Comparison of ENCODE assay signal across 27 mouse cellular contexts in the genomic region with DNA sequence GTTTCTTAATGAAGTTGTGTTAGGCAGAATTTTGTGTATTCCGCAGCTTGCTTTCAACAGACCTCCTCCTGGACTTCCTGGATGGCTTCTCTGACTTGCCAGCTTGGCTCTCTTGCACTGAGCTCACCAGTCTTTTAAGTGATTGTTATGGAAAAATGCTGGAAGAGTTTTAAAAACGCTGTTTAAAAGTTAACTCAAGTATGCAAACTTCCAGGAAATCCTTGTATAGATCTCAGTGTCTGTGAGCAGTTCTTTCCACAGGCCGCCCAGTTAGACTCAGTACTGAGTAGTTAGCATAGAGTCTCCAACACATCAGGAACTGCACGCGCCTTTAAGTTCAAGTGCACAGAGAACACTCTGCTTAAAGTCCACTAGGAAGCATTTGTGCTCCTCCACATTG.
DNase-seq lines count a peak whose midpoint lies in the region; ATAC-seq and TF ChIP-seq lines count a peak whose summit lies in the region.
"Had no signal": no experiment of that assay in that cellular context is flagged by ENCODE, and none has a peak within 500 bp of the region (broad histone marks: within the 10 kb centered on the region; RNA-seq: fewer than 3 reads in every experiment).

No protein-coding gene starts in this region.

- peak; percentile 15 for DNase-seq in kidney, adult 2 months
- DNase-seq in kidney, adult 18-20 months: no peak
- DNase-seq in ES-E14 (ENCODE audit: low read depth, low spot score) (peak; percentile 16), ZHBTc4 (ENCODE audit: low read depth, low spot score) (peak; percentile 65)
- no peak for DNase-seq in forebrain, embryonic 10.5 days (ENCODE audit: extremely low spot score, low spot score)
- DNase-seq: adrenal gland, postnatal 10 days; B cell, adult 2 months; cerebellum, adult 11 months; cerebellum, adult 2 months; cerebellum, adult 9-11 months; cerebellum, postnatal 25 days; gastrocnemius, postnatal 10 days; gastrocnemius, postnatal 36 days had no signal

- in situ Hi-C loops in ES-E14 (cut with MboI; ENCODE audit: low sequenced_read_pairs in 2 of 2, unreplicated experiment in 2 of 2): no loop called here

- no peak for TF ChIP-seq CTCF in kidney, adult 2 months (conservative IDR thresholded peaks at IDR 0.05; ENCODE audit: insufficient read depth, insufficient read length, low read depth, low read length)
- TF ChIP-seq CTCF in ES-Bruce4 (IDR thresholded peaks at IDR 0.05; ENCODE audit: low read depth, low read length): no peak

- no peak overlapping the region for H3K4me3 ChIP-seq in kidney, adult 2 months (ENCODE audit: insufficient read depth, low read depth, low read length)
- no peak overlapping the region for H3K4me3 ChIP-seq in ES-Bruce4 (ENCODE audit: low read depth, low read length)
- H3K4me3 ChIP-seq in ES-E14 (ENCODE audit: insufficient read depth in 1 of 2, low read depth in 1 of 2, low read length in 2 of 2, poor library complexity in 1 of 2, severe bottlenecking in 1 of 2): no peak overlapping the region
- no peak overlapping the region for H3K4me3 ChIP-seq in liver, embryonic 12.5 days
- H3K4me3 ChIP-seq in forebrain, embryonic 10.5 days: no peak overlapping the region
- H3K4me3 ChIP-seq: embryonic facial prominence, embryonic 12.5 days; embryonic facial prominence, embryonic 15.5 days; forebrain, embryonic 12.5 days; forebrain, embryonic 15.5 days; hindbrain, embryonic 10.5 days; hindbrain, embryonic 13.5 days; intestine, embryonic 15.5 days had no signal

- 0 out of 2 replicates have a peak, but pooled peaks cover 2% of the 10 kb centered on the region for H3K4me1 ChIP-seq in kidney, adult 2 months (ENCODE audit: control insufficient read depth, insufficient read depth, low read length)
- H3K4me1 ChIP-seq in ES-Bruce4 (ENCODE audit: control insufficient read depth, insufficient read depth, low read length) (peaks cover 3% of the 10 kb centered on the region), ES-E14 (ENCODE audit: control insufficient read depth in 2 of 2, insufficient read depth in 2 of 2, low read length in 2 of 2, poor library complexity in 1 of 2) (peaks cover 0 to 8% of the 10 kb centered on the region in 2 experiments; a peak in 1 of 4 replicates)
- no peaks in the 10 kb centered on the region for H3K4me1 ChIP-seq in liver, embryonic 12.5 days
- no peaks in the 10 kb centered on the region for H3K4me1 ChIP-seq in forebrain, embryonic 10.5 days
- H3K4me1 ChIP-seq: embryonic facial prominence, embryonic 15.5 days; forebrain, embryonic 12.5 days; forebrain, embryonic 15.5 days; hindbrain, embryonic 10.5 days; hindbrain, embryonic 13.5 days; intestine, embryonic 15.5 days had no signal

- no peaks in the 10 kb centered on the region for H3K9me3 ChIP-seq in ES-Bruce4 (replicated peaks; ENCODE audit: control insufficient read depth, insufficient read depth, low read length, poor library complexity, severe bottlenecking)
- no peaks in the 10 kb centered on the region for H3K9me3 ChIP-seq in ES-E14 (ENCODE audit: control insufficient read depth, insufficient read depth, low read depth, low read length)
- no peaks in the 10 kb centered on the region for H3K9me3 ChIP-seq in liver, embryonic 12.5 days (replicated peaks)
- no peaks in the 10 kb centered on the region for H3K9me3 ChIP-seq in forebrain, embryonic 10.5 days
- H3K9me3 ChIP-seq: embryonic facial prominence, embryonic 12.5 days; embryonic facial prominence, embryonic 15.5 days; forebrain, embryonic 12.5 days; forebrain, embryonic 15.5 days; G1E; hindbrain, embryonic 10.5 days; hindbrain, embryonic 13.5 days; intestine, embryonic 15.5 days had no signal

- 49% methylated on average over 5 of the region's 5 CpGs for WGBS in kidney, adult 2 months
- 78% methylated on average over 5 of the region's 5 CpGs for WGBS in liver, embryonic 12.5 days (ENCODE audit: insufficient replicate concordance)
- 85% methylated on average over 5 of the region's 5 CpGs for WGBS in forebrain, embryonic 10.5 days

- H3K27ac ChIP-seq in kidney, adult 2 months (ENCODE audit: insufficient read depth, low read depth, low read length): no peak overlapping the region
- H3K27ac ChIP-seq in ES-Bruce4 (ENCODE audit: insufficient read depth, low read length) (0 out of 2 replicates have a peak overlapping the region, but pooled peaks have one; percentile 40), ES-E14 (ENCODE audit: insufficient read depth, low read depth, low read length, poor library complexity, severe bottlenecking) (peak overlapping the region; percentile 4; the same call in 1 of the 2 replicates)
- no peak overlapping the region for H3K27ac ChIP-seq in liver, embryonic 12.5 days
- no peak overlapping the region for H3K27ac ChIP-seq in forebrain, embryonic 10.5 days
- H3K27ac ChIP-seq: embryonic facial prominence, embryonic 12.5 days; embryonic facial prominence, embryonic 15.5 days; forebrain, embryonic 12.5 days; forebrain, embryonic 15.5 days; hindbrain, embryonic 10.5 days; hindbrain, embryonic 13.5 days; intestine, embryonic 15.5 days had no signal

- H3K4me2 ChIP-seq in liver, embryonic 12.5 days: no peak overlapping the region
- H3K4me2 ChIP-seq: embryonic facial prominence, embryonic 12.5 days; embryonic facial prominence, embryonic 15.5 days; forebrain, embryonic 12.5 days; forebrain, embryonic 15.5 days; heart, embryonic 11.5 days; hindbrain, embryonic 13.5 days; intestine, embryonic 15.5 days had no signal

- H3K9ac ChIP-seq in ES-Bruce4 (ENCODE audit: low read depth, poor library complexity, severe bottlenecking): no peak overlapping the region
- H3K9ac ChIP-seq in ES-E14 (ENCODE audit: insufficient read depth, low read depth, low read length, poor library complexity, severe bottlenecking): no peak overlapping the region
- no peak overlapping the region for H3K9ac ChIP-seq in liver, embryonic 12.5 days
- H3K9ac ChIP-seq: embryonic facial prominence, embryonic 12.5 days; embryonic facial prominence, embryonic 15.5 days; forebrain, embryonic 12.5 days; forebrain, embryonic 15.5 days; hindbrain, embryonic 13.5 days; intestine, embryonic 15.5 days had no signal

- no peak for ATAC-seq in liver, embryonic 12.5 days
- ATAC-seq: forebrain, embryonic 15.5 days; hindbrain, embryonic 16.5 days; intestine, embryonic 15.5 days; Patski had no signal

- no peak for TF ChIP-seq POLR2A in kidney, adult 2 months (IDR thresholded peaks at IDR 0.05; ENCODE audit: low read depth, low read length)
- no peak for TF ChIP-seq POLR2A in ES-Bruce4 (IDR thresholded peaks at IDR 0.05; ENCODE audit: insufficient read depth, low read length)

- no peak for TF ChIP-seq EP300 in ES-Bruce4 (IDR thresholded peaks at IDR 0.05; ENCODE audit: insufficient read depth, low read depth, low read length)

- H3K36me3 ChIP-seq in kidney, adult 2 months (ENCODE audit: control insufficient read depth, insufficient read depth, low read length): no peaks in the 10 kb centered on the region
- H3K36me3 ChIP-seq in ES-Bruce4 (ENCODE audit: control insufficient read depth, insufficient read depth, low read length, poor library complexity, severe bottlenecking) (no peaks in the 10 kb centered on the region), ES-E14 (ENCODE audit: control insufficient read depth, insufficient read depth, low read length, poor library complexity, severe bottlenecking) (no peaks in the 10 kb centered on the region)
- H3K36me3 ChIP-seq in liver, embryonic 12.5 days: no peaks in the 10 kb centered on the region
- no peaks in the 10 kb centered on the region for H3K36me3 ChIP-seq in forebrain, embryonic 10.5 days (replicated peaks)
- H3K36me3 ChIP-seq: embryonic facial prominence, embryonic 12.5 days; embryonic facial prominence, embryonic 15.5 days; forebrain, embryonic 12.5 days; forebrain, embryonic 15.5 days; hindbrain, embryonic 10.5 days; hindbrain, embryonic 13.5 days; intestine, embryonic 15.5 days had no signal

- H3K27me3 ChIP-seq in kidney, adult 2 months (replicated peaks; ENCODE audit: control insufficient read depth, insufficient read depth, low read length): no peaks in the 10 kb centered on the region
- no peaks in the 10 kb centered on the region for H3K27me3 ChIP-seq in ES-Bruce4 (ENCODE audit: control insufficient read depth, insufficient read depth, low read length, poor library complexity, severe bottlenecking)
- H3K27me3 ChIP-seq in liver, embryonic 12.5 days (replicated peaks): no peaks in the 10 kb centered on the region
- no peaks in the 10 kb centered on the region for H3K27me3 ChIP-seq in forebrain, embryonic 10.5 days (ENCODE audit: poor library complexity, severe bottlenecking)
- H3K27me3 ChIP-seq: CH12.LX; embryonic facial prominence, embryonic 12.5 days; embryonic facial prominence, embryonic 15.5 days; forebrain, embryonic 12.5 days; forebrain, embryonic 15.5 days; hindbrain, embryonic 13.5 days; intestine, embryonic 15.5 days; Patski had no signal

TF ChIP-seq in ES-E14, 5 proteins besides CTCF, POLR2A, EP300 and RAD21:
- TF ChIP-seq ZC3H11A (IDR thresholded peaks at IDR 0.05; ENCODE audit: borderline replicate concordance, low read depth, low read length): no peak
- no peak for TF ChIP-seq HCFC1 (IDR thresholded peaks at IDR 0.05; ENCODE audit: borderline replicate concordance, insufficient read depth, low read length)
- no peak for TF ChIP-seq ZNF384 (IDR thresholded peaks at IDR 0.05; ENCODE audit: low read depth, low read length)
- TF ChIP-seq CHD2 (IDR thresholded peaks at IDR 0.05; ENCODE audit: low read depth, low read length): no peak
- TF ChIP-seq MAFK (IDR thresholded peaks at IDR 0.05; ENCODE audit: insufficient read depth, low read depth, low read length): no peak

Comparison
In these comparisons a context has a peak if more than half of its experiments do, and no peak if none do; other contexts are left out.
1. DNase-seq: peak in kidney, adult 2 months (single experiment), ES-E14 (single experiment) and ZHBTc4 (single experiment); none in kidney, adult 18-20 months (single experiment) and forebrain, embryonic 10.5 days (single experiment).
2. H3K27ac ChIP-seq: peak in ES-Bruce4 (single experiment) and ES-E14 (single experiment); none in kidney, adult 2 months (single experiment), liver, embryonic 12.5 days (single experiment) and forebrain, embryonic 10.5 days (single experiment).